Mouse (Mus musculus) left cerebral cortex, adult 2 months (tissue): ENCODE data around the gene Ghsr. TPM values are rescaled to one million over a fixed set of nuclear protein-coding genes. Genes with fewer than 3 reads are reported as not detected.

Source experiments
- DNase-seq, 2 experiments: peaks; one replicate each; pipeline ENCODE4 v3.0.0; 2021 to 2022; ENCODE audit warnings: low spot score in 2 of 2, mixed read lengths in 1 of 2; ENCODE audit errors: extremely low spot score in 1 of 2
- H3K27ac ChIP-seq: fragments of 200-600 bp; 2 replicates; pipeline ENCODE4 v1.8.1; 2022
- H3K4me3 ChIP-seq: fragments of 200-600 bp; 2 replicates; pipeline ENCODE4 v1.8.1; 2022
- CTCF ChIP-seq: fragments of 200-600 bp; IDR thresholded peaks from 2 replicates; pipeline ENCODE4 v1.8.1; 2022; ENCODE audit warnings: antibody characterized with exemption, mild to moderate bottlenecking, moderate library complexity
- intact Hi-C: fragments of 180-260 bp; cut with DNase I; formaldehyde crosslinking; loops from one replicate; pipeline ENCODE4 v1.15.1; 2025
- long read RNA-seq, 2 experiments: library from polyadenylated mRNA; stranded (forward); transcript quantifications; one replicate each; pipeline ENCODE4 v2.0.0; 2021; ENCODE audit warnings: borderline mapping rate in 2 of 2
- total RNA-seq, 2 experiments: library from RNA; stranded (reverse); gene quantifications; 2 replicates each; pipeline ENCODE4 v1.2.3; 2021

The Ghsr gene
- total RNA-seq: under 1 TPM in 1 of 2 experiments, not detected in 1; 0.18 TPM
- long read RNA-seq, experiment 1: 0 reads
- long read RNA-seq, experiment 2: 0 reads

DNA sequence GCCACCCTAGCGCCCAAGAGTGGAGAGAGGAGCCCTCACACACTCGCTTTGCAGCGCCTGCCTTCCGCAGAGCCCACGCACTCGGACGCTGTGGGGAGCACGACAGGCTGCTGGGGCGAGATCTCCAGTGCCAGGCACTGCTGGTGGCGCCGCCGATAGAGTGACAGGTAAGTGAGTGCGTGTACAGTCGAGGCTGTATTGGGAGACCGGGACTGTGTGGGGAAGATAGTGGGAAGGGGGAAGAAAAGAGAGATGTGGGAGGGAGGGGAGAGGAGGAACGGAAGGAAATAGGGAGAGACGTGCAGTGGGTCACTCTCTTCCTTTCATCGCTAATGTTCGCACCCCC is at the start of gene Ghsr:
Gene Ghsr, plus strand, starts transcription at position 76 of the 346 bp plus-strand sequence.
- Histone ChIP-seq H3K4me3 (peak within 1 kb of the TSS; percentile 28), H3K27ac (no peak within 1 kb of the TSS)
- no peak for TF ChIP-seq CTCF
- intact Hi-C loops: no loop called here
- DNase-seq: peak in 1 of 2 experiments; percentile 18

DNA sequence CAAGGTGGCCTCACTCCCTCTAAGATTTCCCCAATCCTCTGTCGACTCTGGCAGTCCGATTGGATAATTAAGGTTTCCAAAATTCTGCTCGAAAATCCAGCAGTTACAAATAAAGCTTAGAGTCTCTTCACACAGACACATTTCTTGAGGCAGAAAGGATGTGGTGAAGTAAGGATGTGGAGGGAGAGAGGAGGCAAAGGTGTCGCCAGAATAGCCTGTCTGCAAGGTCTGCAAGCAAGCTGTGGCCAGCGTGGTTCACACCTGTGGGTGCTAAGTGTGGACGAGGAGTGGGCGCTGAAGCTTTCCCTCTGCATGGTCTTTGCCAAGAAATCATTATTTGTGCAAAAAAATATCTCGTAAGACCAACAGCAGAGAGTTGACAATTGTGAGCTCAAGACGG is 48.6 kb upstream of the Ghsr start:
- intact Hi-C loops: no loop called here
- H3K4me3 ChIP-seq: no peak overlapping the region
- H3K27ac ChIP-seq: no peak overlapping the region
- TF ChIP-seq CTCF: no peak
- no peak for DNase-seq

DNA sequence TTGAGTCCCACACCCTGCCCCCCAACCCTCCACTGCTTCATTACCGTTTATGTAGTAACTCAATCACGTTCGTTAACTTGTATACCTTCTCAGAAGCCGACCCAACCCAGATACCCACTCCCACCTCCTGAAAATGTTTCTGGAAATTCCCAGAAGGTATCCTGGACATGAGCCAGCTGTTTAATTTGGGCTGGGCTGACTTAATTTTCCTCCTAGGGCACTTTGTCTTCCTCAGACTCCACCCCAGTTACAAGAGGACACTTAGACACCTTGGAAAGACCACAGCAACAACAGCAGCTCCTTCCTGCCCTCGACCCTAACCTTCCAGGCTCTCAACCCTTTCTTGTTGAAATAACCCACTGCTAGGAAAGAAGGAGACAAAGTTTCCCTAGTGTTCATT is 47.6 kb upstream of the Ghsr start:
- TF ChIP-seq CTCF: no peak
- Histone ChIP-seq H3K27ac (no peak overlapping the region), H3K4me3 (no peak overlapping the region)
- intact Hi-C loops: no loop called here
- no peak for DNase-seq

DNA sequence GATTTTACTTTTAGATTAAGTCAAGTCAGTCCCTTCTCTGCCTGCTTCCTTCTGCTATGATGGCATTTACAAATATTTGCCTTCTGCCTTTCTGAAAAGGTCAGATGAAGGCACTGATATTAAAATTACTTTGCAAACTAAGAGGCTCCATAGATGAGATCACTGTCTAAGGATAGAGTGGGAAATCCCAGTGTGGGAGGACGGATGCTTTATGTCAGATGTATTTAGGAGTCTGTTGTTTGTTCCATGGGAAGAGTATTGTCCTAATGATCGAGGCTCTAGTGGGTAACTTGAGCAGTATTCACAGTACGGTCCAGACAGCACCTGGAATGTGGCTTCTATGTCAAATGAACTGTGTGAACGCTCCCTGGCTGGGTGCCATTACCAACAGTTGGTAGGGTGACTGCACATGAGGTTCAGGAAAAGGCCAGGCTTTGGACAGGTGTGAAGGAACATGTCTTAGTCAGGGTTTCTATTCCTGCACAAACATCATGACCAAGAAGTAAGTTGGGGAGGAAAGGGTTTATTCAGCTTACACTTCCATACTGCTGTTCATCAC is 44.4 kb upstream of the Ghsr start:
- Histone ChIP-seq H3K4me3 (no peak overlapping the region), H3K27ac (no peak overlapping the region)
- TF ChIP-seq CTCF: no peak
- intact Hi-C loops: no loop called here
- no peak for DNase-seq

DNA sequence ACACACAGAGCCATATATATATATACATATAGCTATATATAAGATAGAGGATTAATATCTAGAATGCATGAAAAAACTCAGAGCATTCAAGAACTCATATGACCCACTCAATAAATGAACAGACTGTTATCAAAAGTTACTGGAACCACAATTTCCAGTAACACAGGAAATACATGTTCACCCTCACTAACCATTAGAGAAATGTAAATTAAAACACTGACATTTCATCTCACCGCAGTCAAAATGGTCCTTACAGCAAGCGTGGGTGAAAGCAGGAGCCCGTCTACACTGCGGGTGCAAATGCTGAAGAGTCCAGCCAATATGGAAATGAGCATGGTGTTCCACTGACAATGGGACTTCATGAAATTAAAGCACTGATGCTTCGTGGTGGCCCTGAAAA is 40.4 kb upstream of the Ghsr start:
- Histone ChIP-seq H3K4me3 (no peak overlapping the region), H3K27ac (no peak overlapping the region)
- no peak for DNase-seq
- no peak for TF ChIP-seq CTCF
- intact Hi-C loops: loop anchor here (10.0 kb wide), 1 partner anchor 774 kb away; no protein-coding TSS in a partner anchor

DNA sequence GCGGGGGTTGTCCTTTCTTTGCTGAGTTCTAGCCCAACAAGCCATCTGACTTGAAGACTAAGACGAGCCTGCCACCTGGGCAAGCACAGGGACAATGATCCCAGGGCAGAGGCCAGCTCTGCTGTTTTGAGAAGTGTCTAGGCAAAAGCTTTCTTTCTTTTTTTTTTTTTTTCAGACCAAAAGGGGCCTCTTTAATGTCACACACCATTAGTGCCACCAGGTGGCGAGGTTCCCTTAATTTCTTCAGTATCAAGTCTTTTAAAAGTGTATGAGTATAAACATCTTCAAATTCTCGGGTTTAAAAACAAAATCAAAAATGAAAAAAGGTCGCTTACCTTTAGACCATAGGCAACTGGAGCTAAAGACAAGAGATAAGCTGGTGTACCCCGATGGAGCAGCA is 32.7 kb upstream of the Ghsr start:
- TF ChIP-seq CTCF: peak; percentile 62
- Histone ChIP-seq H3K4me3 (no peak overlapping the region), H3K27ac (no peak overlapping the region)
- DNase-seq: peak; percentile 33 to 37
- intact Hi-C loops: loop anchor here (2.0 to 10.0 kb wide), 4 partner anchors 66 to 766 kb away; no protein-coding TSS in a partner anchor

- no peak for DNase-seq
- intact Hi-C loops: loop anchor here (2.0 to 10.0 kb wide), 4 partner anchors 67 to 766 kb away; no protein-coding TSS in a partner anchor
- no peak for TF ChIP-seq CTCF
- H3K27ac ChIP-seq: no peak overlapping the region
- no peak overlapping the region for H3K4me3 ChIP-seq
Observed at GRCm38 (mm10) chr3:27338887-27339286, 32.3 kb upstream of the Ghsr start.

GRCm38 (mm10) chr3:27340757-27341156 is 30.4 kb upstream of the Ghsr start:
- no peak overlapping the region for H3K27ac ChIP-seq
- intact Hi-C loops: no loop called here
- TF ChIP-seq CTCF: no peak
- H3K4me3 ChIP-seq: no peak overlapping the region
- no peak for DNase-seq

DNA sequence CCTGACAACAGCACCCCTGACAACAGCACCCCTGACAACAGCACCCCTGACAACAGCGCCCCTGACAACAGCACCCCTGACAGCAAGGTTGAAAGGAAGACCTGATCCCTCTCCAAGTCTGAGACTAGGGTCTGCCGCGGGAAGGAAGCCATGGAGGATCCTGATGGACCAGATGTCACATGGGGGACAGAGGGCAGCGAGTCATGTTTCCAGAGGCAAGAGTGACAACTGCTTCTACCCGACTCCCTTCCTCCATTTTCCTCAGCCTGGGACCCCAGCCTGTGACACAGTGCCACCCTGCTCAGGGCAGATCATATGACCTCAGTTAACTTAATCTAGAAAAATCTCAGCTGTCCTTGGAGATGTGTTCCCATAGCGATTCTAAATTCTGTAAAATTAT is 28.7 kb upstream of the Ghsr start:
- DNase-seq: no peak
- Histone ChIP-seq H3K27ac (no peak overlapping the region), H3K4me3 (no peak overlapping the region)
- no peak for TF ChIP-seq CTCF
- intact Hi-C loops: no loop called here

GRCm38 (mm10) chr3:27345526-27345925 is 25.6 kb upstream of the Ghsr start:
- H3K27ac ChIP-seq: no peak overlapping the region
- no peak overlapping the region for H3K4me3 ChIP-seq
- peak; percentile 57 for TF ChIP-seq CTCF
- no peak for DNase-seq
- intact Hi-C loops: no loop called here

- Histone ChIP-seq H3K27ac (no peak overlapping the region), H3K4me3 (no peak overlapping the region)
- peak; percentile 17 to 24 for DNase-seq
- no peak for TF ChIP-seq CTCF
- intact Hi-C loops: no loop called here
Observed at GRCm38 (mm10) chr3:27348462-27348861, 22.7 kb upstream of the Ghsr start.

- no peak for DNase-seq
- H3K4me3 ChIP-seq: no peak overlapping the region
- TF ChIP-seq CTCF: no peak
- intact Hi-C loops: no loop called here
- no peak overlapping the region for H3K27ac ChIP-seq
Observed at GRCm38 (mm10) chr3:27351105-27351504, 20.0 kb upstream of the Ghsr start.

DNA sequence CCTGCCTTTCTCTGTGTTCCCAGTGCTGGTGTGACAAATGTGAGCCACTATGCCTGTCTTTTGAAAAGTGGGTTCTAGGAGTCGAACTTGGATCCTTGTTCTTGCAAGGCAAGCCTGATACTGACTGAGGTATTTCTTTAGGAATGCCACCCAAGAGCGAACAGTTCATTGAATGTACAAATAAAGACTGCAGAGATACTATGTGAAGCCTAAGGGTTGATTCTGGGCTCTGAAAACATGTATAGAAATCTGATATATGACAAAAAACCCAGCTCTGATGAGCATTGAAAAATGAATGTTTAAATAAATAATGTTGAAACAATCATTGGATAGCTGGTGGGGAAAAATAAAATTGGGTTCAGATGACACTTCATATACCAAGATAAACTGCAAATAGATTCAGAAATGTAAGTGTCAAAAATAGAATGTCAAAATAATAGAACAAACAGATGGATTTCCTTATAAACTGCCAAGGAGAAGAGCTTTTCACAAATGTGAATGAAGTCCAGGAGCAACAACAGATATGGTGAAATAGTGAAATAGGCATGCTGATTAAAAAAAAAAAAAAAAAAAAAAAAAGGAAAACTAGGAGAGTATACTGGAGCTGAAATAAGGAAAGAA is 11.9 kb upstream of the Ghsr start:
- no peak overlapping the region for H3K27ac ChIP-seq
- no peak overlapping the region for H3K4me3 ChIP-seq
- DNase-seq: no peak
- TF ChIP-seq CTCF: no peak
- intact Hi-C loops: no loop called here
